Mouse (Mus musculus): ENCODE measurements at regions not wholly inside any gene's neighbourhood (a gene's known extent, or its start where the extent isn't known, plus 50 kb on each side); places are given as distances from the start of the nearest gene placed in this dataset.

GRCm38 (mm10) chr17:83163952-83164560 is 51.0 kb upstream of the Pkdcc start:
- no peaks in the 10 kb centered on the region for H3K9me3 ChIP-seq

DNA sequence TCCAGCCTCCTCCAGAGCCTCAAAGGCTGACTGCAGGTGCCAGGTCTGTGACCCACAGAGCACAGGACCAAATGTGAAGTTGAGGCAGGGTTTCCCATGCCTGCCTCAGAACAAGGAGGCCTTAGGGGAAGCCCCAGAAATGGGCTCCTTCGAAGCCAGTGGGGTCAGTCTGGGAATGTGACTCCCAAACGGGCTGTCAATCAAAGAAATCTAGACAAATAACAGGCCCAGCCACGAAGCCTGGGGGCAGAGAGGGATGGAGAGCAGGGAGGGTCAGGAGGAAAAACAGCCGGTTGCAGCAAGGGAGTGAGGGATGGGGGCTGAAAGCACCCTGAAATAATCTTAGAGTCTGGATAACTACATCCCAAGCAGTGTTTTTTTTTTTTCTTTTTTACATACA is 50.4 kb upstream of the Pkdcc start:
- Histone ChIP-seq H3K9me3 (no peaks in the 10 kb centered on the region), H3K4me1 (peaks cover 47% of the 10 kb centered on the region), H3K36me3 (replicated peaks) (no peaks in the 10 kb centered on the region), H3K4me3 (no peak overlapping the region), H3K27me3 (ENCODE audit: poor library complexity, severe bottlenecking) (peaks cover 29% of the 10 kb centered on the region), H3K27ac (no peak overlapping the region)
- WGBS = 16% methylated on average over 4 of the region's 4 CpGs
- peak; percentile 36 for DNase-seq (ENCODE audit: extremely low spot score, low spot score)

More at GRCm38 (mm10) chr17:83163952-83164560, 51.0 kb upstream of the Pkdcc start:
- Histone ChIP-seq H3K36me3 (replicated peaks) (no peaks in the 10 kb centered on the region), H3K4me3 (no peak overlapping the region), H3K27ac (no peak overlapping the region), H3K4me1 (peaks cover 47% of the 10 kb centered on the region), H3K27me3 (ENCODE audit: poor library complexity, severe bottlenecking) (peaks cover 29% of the 10 kb centered on the region)
- no peak for DNase-seq (ENCODE audit: extremely low spot score, low spot score)
- 57% methylated on average over 9 of the region's 9 CpGs for WGBS

DNA sequence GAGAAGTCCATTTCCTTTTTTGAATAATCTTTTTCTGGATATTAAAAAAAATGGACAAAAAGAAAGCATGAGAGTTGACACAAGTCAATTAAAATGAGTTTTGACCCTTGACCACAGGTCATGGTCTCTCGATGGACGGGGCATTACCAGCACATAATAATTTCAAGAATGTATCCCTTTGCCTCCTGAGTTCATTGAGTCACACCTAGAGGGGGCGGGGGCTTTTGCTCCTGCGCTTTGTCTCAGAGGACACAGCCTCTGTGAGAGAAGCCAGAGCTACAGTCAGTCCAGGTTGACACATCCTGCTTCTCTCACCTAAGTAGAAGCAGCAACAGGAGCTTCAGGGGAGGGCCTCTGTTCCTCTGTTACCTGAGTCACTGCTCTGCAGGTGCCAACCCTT is 50.0 kb upstream of the Pkdcc start:
- H3K4me1 ChIP-seq = peaks cover 47% of the 10 kb centered on the region
- H3K9me3 ChIP-seq = no peaks in the 10 kb centered on the region; the same call in 1 of the 2 replicates
- no peaks in the 10 kb centered on the region for H3K36me3 ChIP-seq (replicated peaks)
- no peak overlapping the region for H3K4me3 ChIP-seq
- DNase-seq (ENCODE audit: extremely low spot score, low spot score) = no peak
- no peak overlapping the region for H3K27ac ChIP-seq
- 61% methylated on average over 4 of the region's 4 CpGs for WGBS
- peaks cover 29% of the 10 kb centered on the region for H3K27me3 ChIP-seq (ENCODE audit: poor library complexity, severe bottlenecking)
